Mouse (Mus musculus): ENCODE data around the gene Nkg7. TPM values are rescaled to one million over a fixed set of nuclear protein-coding genes. Genes with fewer than 3 reads are reported as not detected.
"Not testable (repeated sequence)": the region's sequence is repeated elsewhere in the genome, so short reads cannot be mapped to it uniquely, and the experiment has no call there.

Gene Nkg7
- total RNA-seq (2021): under 1 TPM in 1 of 2 experiments, not detected in 1; 0.50 TPM
- long read RNA-seq, experiment 1, partial matches to known transcripts: 0 of 2 reads
- long read RNA-seq, experiment 1, other reads (novel, unspliced or antisense): 0 of 2 reads
- long read RNA-seq, experiment 2: 0 reads

- no peak for DNase-seq
Observed at GRCm38 (mm10) chr7:43436341-43437255, at the start of gene Nkg7. TSS of gene Nkg7 (plus strand) at chr7:43437073.

- DNase-seq: no peak
Observed at GRCm38 (mm10) chr7:43392349-43393121, 44.3 kb upstream of the Nkg7 start.

GRCm38 (mm10) chr7:43399501-43399900 lies 37.4 kb upstream of the Nkg7 start:
- DNase-seq: no peak

- DNase-seq: no peak
Observed at GRCm38 (mm10) chr7:43402718-43403117, 34.2 kb upstream of the Nkg7 start.

- DNase-seq: no peak
Observed at GRCm38 (mm10) chr7:43407573-43407972, 29.3 kb upstream of the Nkg7 start.

- DNase-seq: no peak
Observed at GRCm38 (mm10) chr7:43408131-43408553, 28.7 kb upstream of the Nkg7 start, which contains the start of gene Siglecg. TSS of gene Siglecg (plus strand) at chr7:43408204.

- DNase-seq: no peak
Observed at GRCm38 (mm10) chr7:43409084-43409483, 27.8 kb upstream of the Nkg7 start.

- DNase-seq: not testable (repeated sequence)
Observed at GRCm38 (mm10) chr7:43411724-43412123, 25.1 kb upstream of the Nkg7 start.

GRCm38 (mm10) chr7:43417298-43417697 lies 19.6 kb upstream of the Nkg7 start:
- no peak for DNase-seq

- peak; percentile 89 to 92 for DNase-seq
Observed at GRCm38 (mm10) chr7:43422995-43423617, 13.8 kb upstream of the Nkg7 start.

- DNase-seq: no peak
Observed at GRCm38 (mm10) chr7:43423991-43424625, 12.8 kb upstream of the Nkg7 start.

- no peak for DNase-seq
Observed at GRCm38 (mm10) chr7:43427406-43427805, 9.5 kb upstream of the Nkg7 start, which contains the start of gene Lim2. TSS of gene Lim2 (plus strand) at chr7:43427670.

GRCm38 (mm10) chr7:43429500-43429899 lies 7.4 kb upstream of the Nkg7 start:
- no peak for DNase-seq

- DNase-seq: no peak
Observed at GRCm38 (mm10) chr7:43432891-43433290, 4.0 kb upstream of the Nkg7 start.

- DNase-seq: no peak
Observed at GRCm38 (mm10) chr7:43434676-43435075, 2.2 kb upstream of the Nkg7 start.

GRCm38 (mm10) chr7:43438611-43439010 lies 1.7 kb downstream of the Nkg7 start:
- DNase-seq: no peak

- DNase-seq: no peak
Observed at GRCm38 (mm10) chr7:43440482-43440881, 3.6 kb downstream of the Nkg7 start, which contains the start of gene Cldnd2. TSS of gene Cldnd2 (plus strand) at chr7:43440782.

- DNase-seq: no peak
Observed at GRCm38 (mm10) chr7:43441071-43441470, 4.2 kb downstream of the Nkg7 start.

- no peak for DNase-seq
Observed at GRCm38 (mm10) chr7:43442684-43443083, 5.8 kb downstream of the Nkg7 start.

GRCm38 (mm10) chr7:43443126-43443916 lies 6.4 kb downstream of the Nkg7 start:
- DNase-seq: peak; percentile 87 to 91

GRCm38 (mm10) chr7:43443917-43444293 lies 7.0 kb downstream of the Nkg7 start, which contains the start of the genes Etfb and Gm45233:
TSS of gene Etfb (plus strand) at chr7:43444083.
TSS of gene Gm45233 (plus strand) at chr7:43444128.
- peak; percentile 96 for DNase-seq
